ENCODE assay signal across 17 mouse cellular contexts in the genomic region with DNA sequence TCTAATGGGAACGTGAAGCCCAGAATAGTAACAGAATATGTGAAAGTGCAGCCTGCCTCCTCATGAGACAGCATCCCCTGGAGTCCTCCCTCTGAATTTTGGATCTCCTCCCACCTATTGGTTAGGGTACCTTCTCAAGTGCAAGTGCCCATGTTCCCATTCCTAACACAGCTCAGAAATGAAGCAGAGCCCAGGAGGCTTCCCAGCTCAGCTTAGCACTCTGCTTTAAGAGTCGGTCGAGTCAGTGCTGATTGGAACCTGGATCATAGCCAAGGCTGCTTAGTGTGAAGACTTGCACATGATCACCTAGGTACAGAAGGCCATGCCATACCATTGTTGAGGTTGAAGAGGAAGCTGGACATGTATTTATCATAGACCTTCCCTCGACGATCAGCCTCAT. TPM values are rescaled to one million over a fixed set of nuclear protein-coding genes. Genes with fewer than 3 reads are reported as not detected.
DNase-seq lines count a peak whose midpoint lies in the region; TF ChIP-seq lines count a peak whose summit lies in the region.
"Had no signal": no experiment of that assay in that cellular context is flagged by ENCODE, and none has a peak within 500 bp of the region (broad histone marks: within the 10 kb centered on the region; RNA-seq: fewer than 3 reads in every experiment).

No protein-coding gene starts in this region.

- peak overlapping the region; percentile 70 for H3K27ac ChIP-seq in layer of hippocampus, adult 2 months
- H3K27ac ChIP-seq: embryonic facial prominence, embryonic 10.5 days; forebrain, embryonic 13.5 days; hindbrain, embryonic 13.5 days; limb, embryonic 15.5 days had no signal

- peak; percentile 89 for DNase-seq in heart, adult 11 months
- DNase-seq in heart, adult 9 months (ENCODE audit: low spot score in 2 of 2), result no peak
- DNase-seq in layer of hippocampus, adult 2 months (ENCODE audit: low spot score in 2 of 2), result no peak
- DNase-seq in layer of hippocampus, postnatal 14 days (ENCODE audit: low spot score in 2 of 2), result no peak
- peak; percentile 41 for DNase-seq in NIH3T3 (ENCODE audit: low read depth)
- DNase-seq in cerebellum, postnatal 10 days, result peak; percentile 43 to 61
- no peak for DNase-seq in kidney, adult 9 months
- DNase-seq in left cerebral cortex, adult 9 months (ENCODE audit: low spot score in 2 of 2), result no peak
- DNase-seq: adrenal gland, postnatal 25 days; kidney, postnatal 4 days; lung, adult 18-20 months; midbrain, embryonic 14.5 days; retina, postnatal 1 day had no signal

- no peak for TF ChIP-seq CTCF in layer of hippocampus, adult 2 months (conservative IDR thresholded peaks at IDR 0.05)

- H3K4me3 ChIP-seq in layer of hippocampus, adult 2 months, result no peak overlapping the region
- H3K4me3 ChIP-seq: embryonic facial prominence, embryonic 10.5 days; forebrain, embryonic 13.5 days; hindbrain, embryonic 13.5 days; limb, embryonic 15.5 days had no signal

RNA-seq across cellular contexts. Expression of a gene that starts 18.9 kb away (rescaled TPM):
- total RNA-seq in layer of hippocampus, adult 2 months (2021), result not detected
- total RNA-seq in layer of hippocampus, postnatal 14 days (2021), result under 1 TPM in 1 of 2 experiments, not detected in 1; 0.18 TPM

RNA-seq across cellular contexts. Expression of a gene that starts 23.0 kb away (rescaled TPM):
- 10 to 100 TPM; 14.5 to 15.4 TPM for total RNA-seq in layer of hippocampus, adult 2 months (2021)
- 10 to 100 TPM; 14.2 to 16.1 TPM for total RNA-seq in layer of hippocampus, postnatal 14 days (2021)

RNA-seq across cellular contexts. Expression of a gene that starts 23.8 kb away (rescaled TPM):
- total RNA-seq in layer of hippocampus, adult 2 months (2021), result 100 to 1,000 TPM; 169 to 171 TPM
- 100 to 1,000 TPM; 137 to 149 TPM for total RNA-seq in layer of hippocampus, postnatal 14 days (2021)

RNA-seq across cellular contexts. Expression of a gene that starts 32.1 kb away (rescaled TPM):
- total RNA-seq in layer of hippocampus, adult 2 months (2021), result 10 to 100 TPM; 73.6 to 81.8 TPM
- 10 to 100 TPM; 38.2 to 40.0 TPM for total RNA-seq in layer of hippocampus, postnatal 14 days (2021)

RNA-seq across cellular contexts. Expression of a gene that starts 38.4 kb away (rescaled TPM):
- 10 to 100 TPM; 40.2 to 44.5 TPM for total RNA-seq in layer of hippocampus, adult 2 months (2021)
- total RNA-seq in layer of hippocampus, postnatal 14 days (2021), result 10 to 100 TPM; 36.7 to 41.0 TPM

Comparison
In these comparisons a context has a peak if more than half of its experiments do, and no peak if none do; other contexts are left out.
1. DNase-seq: peak in heart, adult 11 months (single experiment), NIH3T3 (single experiment) and cerebellum, postnatal 10 days (2 of 2); none in heart, adult 9 months (0 of 2), layer of hippocampus, adult 2 months (0 of 2), layer of hippocampus, postnatal 14 days (0 of 2), kidney, adult 9 months (single experiment) and left cerebral cortex, adult 9 months (0 of 2).